In the genomic region with DNA sequence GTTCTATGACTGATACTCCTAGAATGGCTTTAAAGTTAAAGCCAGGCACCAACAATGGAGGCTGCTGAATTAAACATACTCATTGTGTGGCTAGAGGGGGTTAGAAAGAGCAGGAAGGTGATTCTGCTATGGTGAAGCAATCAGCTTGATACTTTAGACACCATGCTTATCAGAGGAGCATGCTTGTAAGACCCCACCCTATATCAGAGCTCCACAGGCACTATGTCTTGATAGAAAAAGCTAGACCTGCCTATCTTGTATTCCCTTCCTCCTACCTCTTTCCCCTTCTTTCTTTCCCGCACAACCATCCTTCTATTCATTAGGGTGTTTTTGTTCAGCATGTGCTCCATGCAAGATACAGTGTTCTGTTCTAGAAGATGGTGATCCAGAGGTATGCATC, we compare ENCODE assay signal across 22 mouse cellular contexts.
DNase-seq lines count a peak whose midpoint lies in the region; ATAC-seq lines count a peak whose summit lies in the region.
"Had no signal": no experiment of that assay in that cellular context is flagged by ENCODE, and none has a peak within 500 bp of the region (broad histone marks: within the 10 kb centered on the region; RNA-seq: fewer than 3 reads in every experiment).

No protein-coding gene starts in this region.

- H3K27ac ChIP-seq in heart, embryonic 10.5 days = no peak overlapping the region
- H3K27ac ChIP-seq in midbrain, embryonic 11.5 days (ENCODE audit: low read depth, low read length) = no peak overlapping the region
- H3K27ac ChIP-seq in midbrain, embryonic 10.5 days (replicated peaks) = no peak overlapping the region
- H3K27ac ChIP-seq in liver, embryonic 13.5 days = peak overlapping the region; percentile 90
- H3K27ac ChIP-seq: embryonic facial prominence, embryonic 13.5 days; forebrain, embryonic 10.5 days; gastrocnemius, adult 2 months; hindbrain, embryonic 12.5 days had no signal

- intact Hi-C loops in left cerebral cortex, postnatal 4 days (cut with DNase I) = no loop called here

- no peak for ATAC-seq in midbrain, embryonic 11.5 days (ENCODE audit: low FRiP score)
- ATAC-seq in liver, embryonic 13.5 days (ENCODE audit: low read depth) = peak; percentile 89
- ATAC-seq: CD4-positive, CD25-positive, alpha-beta regulatory T cell, adult 4 months; forebrain, embryonic 14.5 days had no signal

- 83% methylated on average over 1 of the region's 1 CpGs for WGBS in heart, embryonic 10.5 days
- 75% methylated on average over 1 of the region's 1 CpGs for WGBS in midbrain, embryonic 11.5 days
- 96% methylated on average over 1 of the region's 1 CpGs for WGBS in midbrain, embryonic 10.5 days
- 21% methylated on average over 1 of the region's 1 CpGs for WGBS in liver, embryonic 13.5 days (ENCODE audit: insufficient replicate concordance)

- no peaks in the 10 kb centered on the region for H3K27me3 ChIP-seq in heart, embryonic 10.5 days (ENCODE audit: insufficient read depth, poor library complexity, severe bottlenecking)
- H3K27me3 ChIP-seq in midbrain, embryonic 11.5 days (ENCODE audit: control insufficient read depth, insufficient read depth, low read length) = no peaks in the 10 kb centered on the region
- H3K27me3 ChIP-seq in midbrain, embryonic 10.5 days (ENCODE audit: low read depth, poor library complexity, severe bottlenecking) = no peaks in the 10 kb centered on the region
- no peaks in the 10 kb centered on the region for H3K27me3 ChIP-seq in liver, embryonic 13.5 days
- H3K27me3 ChIP-seq: embryonic facial prominence, embryonic 13.5 days; hindbrain, embryonic 12.5 days had no signal

- H3K36me3 ChIP-seq in heart, embryonic 10.5 days = no peaks in the 10 kb centered on the region
- H3K36me3 ChIP-seq in midbrain, embryonic 11.5 days (ENCODE audit: control insufficient read depth, insufficient read depth, low read length) = no peaks in the 10 kb centered on the region
- H3K36me3 ChIP-seq in midbrain, embryonic 10.5 days = no peaks in the 10 kb centered on the region
- no peaks in the 10 kb centered on the region for H3K36me3 ChIP-seq in liver, embryonic 13.5 days
- H3K36me3 ChIP-seq: embryonic facial prominence, embryonic 13.5 days; forebrain, embryonic 10.5 days; G1E; hindbrain, embryonic 12.5 days had no signal

- H3K4me3 ChIP-seq in heart, embryonic 10.5 days = no peak overlapping the region
- no peak overlapping the region for H3K4me3 ChIP-seq in midbrain, embryonic 11.5 days (ENCODE audit: low read depth, low read length)
- no peak overlapping the region for H3K4me3 ChIP-seq in midbrain, embryonic 10.5 days
- no peak overlapping the region for H3K4me3 ChIP-seq in liver, embryonic 13.5 days (replicated peaks)
- H3K4me3 ChIP-seq: embryonic facial prominence, embryonic 13.5 days; forebrain, embryonic 10.5 days; gastrocnemius, adult 2 months; hindbrain, embryonic 12.5 days had no signal

- no peak overlapping the region for H3K4me2 ChIP-seq in midbrain, embryonic 11.5 days
- H3K4me2 ChIP-seq in liver, embryonic 13.5 days = peak overlapping the region; percentile 48
- H3K4me2 ChIP-seq: embryonic facial prominence, embryonic 13.5 days; hindbrain, embryonic 12.5 days had no signal

- no peaks in the 10 kb centered on the region for H3K9me3 ChIP-seq in heart, embryonic 10.5 days
- no peaks in the 10 kb centered on the region for H3K9me3 ChIP-seq in midbrain, embryonic 11.5 days (ENCODE audit: control insufficient read depth, low read length)
- H3K9me3 ChIP-seq in midbrain, embryonic 10.5 days (replicated peaks) = no peaks in the 10 kb centered on the region
- no peaks in the 10 kb centered on the region for H3K9me3 ChIP-seq in liver, embryonic 13.5 days (replicated peaks)
- H3K9me3 ChIP-seq: embryonic facial prominence, embryonic 13.5 days; forebrain, embryonic 10.5 days; hindbrain, embryonic 12.5 days had no signal

- H3K9ac ChIP-seq in midbrain, embryonic 11.5 days (ENCODE audit: low read length) = no peak overlapping the region
- H3K9ac ChIP-seq in liver, embryonic 13.5 days = peak overlapping the region; percentile 50
- H3K9ac ChIP-seq: embryonic facial prominence, embryonic 13.5 days; hindbrain, embryonic 12.5 days had no signal

- H3K4me1 ChIP-seq in heart, embryonic 10.5 days = no peaks in the 10 kb centered on the region
- H3K4me1 ChIP-seq in midbrain, embryonic 11.5 days (ENCODE audit: control insufficient read depth, insufficient read depth, low read length) = no peaks in the 10 kb centered on the region
- no peaks in the 10 kb centered on the region for H3K4me1 ChIP-seq in midbrain, embryonic 10.5 days
- peaks cover 49% of the 10 kb centered on the region for H3K4me1 ChIP-seq in liver, embryonic 13.5 days (replicated peaks)
- H3K4me1 ChIP-seq: forebrain, embryonic 10.5 days; hindbrain, embryonic 12.5 days had no signal

- DNase-seq in heart, adult 11 months = peak; percentile 43
- DNase-seq in heart, embryonic 10.5 days (ENCODE audit: low spot score) = no peak
- peak; percentile 4 for DNase-seq in midbrain, embryonic 11.5 days (ENCODE audit: low spot score, missing footprints)
- no peak for DNase-seq in midbrain, embryonic 10.5 days (ENCODE audit: low spot score)
- DNase-seq in liver, embryonic 13.5 days = peak; percentile 37
- DNase-seq in left cerebral cortex, postnatal 4 days = no peak
- no peak for DNase-seq in spleen, adult 18-20 months
- DNase-seq: adrenal gland, adult 8-10 months; B cell, adult 2 months; cerebellum, adult 18-20 months; cerebellum, adult 9-11 months; cerebellum, postnatal 36 days; gastrocnemius, adult 2 months; gastrocnemius, postnatal 25 days; heart, postnatal 10 days; heart, postnatal 4 days had no signal

Comparison
In these comparisons a context has a peak if more than half of its experiments do, and no peak if none do; other contexts are left out.
1. DNase-seq: peak in heart, adult 11 months (single experiment), midbrain, embryonic 11.5 days (single experiment) and liver, embryonic 13.5 days (single experiment); none in heart, embryonic 10.5 days (single experiment), midbrain, embryonic 10.5 days (single experiment), left cerebral cortex, postnatal 4 days (single experiment) and spleen, adult 18-20 months (0 of 2).